Mouse (Mus musculus): ENCODE measurements around the gene Gm42742. TPM values are rescaled to one million over a fixed set of nuclear protein-coding genes. Genes with fewer than 3 reads are reported as not detected.

Gene Gm42742
- total and polyA plus RNA-seq, 3 experiments: 13.8 to 27.2 TPM; not detected in 1

DNA sequence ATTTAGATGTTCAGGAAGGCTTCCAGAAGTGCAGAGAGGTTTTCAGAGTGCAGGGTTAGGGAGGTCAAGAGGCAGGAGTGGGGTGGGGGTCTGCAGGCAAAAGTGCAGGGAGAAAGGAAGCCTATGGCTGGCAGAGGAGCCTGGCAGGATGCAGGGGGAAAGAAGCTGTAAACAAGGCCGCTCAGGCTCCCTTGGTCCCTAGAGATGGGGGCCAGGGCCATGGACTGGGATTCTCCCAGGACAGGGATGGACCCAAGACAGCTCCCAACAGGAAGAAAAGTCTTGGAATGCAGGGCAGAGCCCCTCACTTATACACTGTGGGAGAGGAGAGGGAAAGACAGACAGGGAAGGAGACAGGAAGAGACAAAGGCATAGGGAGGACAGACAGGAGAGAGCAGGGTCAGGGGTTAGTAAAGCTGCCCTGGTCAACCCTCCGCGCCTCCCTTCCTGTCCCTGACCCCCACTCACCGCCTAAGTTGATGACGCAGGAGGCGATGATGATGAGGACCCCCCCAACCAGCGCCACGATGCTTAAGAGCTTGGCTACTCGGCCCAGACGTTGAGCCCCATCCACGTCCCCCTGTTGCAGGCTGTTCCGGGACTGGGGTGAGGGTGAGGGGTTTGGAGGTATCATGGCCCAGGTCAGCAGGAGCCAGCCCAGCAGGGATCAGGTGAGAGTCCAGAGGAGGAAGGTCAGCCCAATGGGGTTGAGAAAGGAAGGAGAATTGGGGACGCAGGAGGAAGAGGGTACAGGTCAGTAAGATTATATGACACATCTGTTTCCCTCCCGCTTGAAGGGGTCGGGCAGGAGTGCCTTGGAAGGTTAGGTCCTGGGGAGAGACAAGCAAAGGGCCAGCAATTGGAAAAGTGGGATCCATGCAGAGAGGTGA is 2.2 kb downstream of the Gm42742 start:
- peaks cover 0 to 21% of the 10 kb centered on the region in 2 experiments; a peak in 3 of 4 replicates for H3K4me1 ChIP-seq (ENCODE audit: control insufficient read depth in 1 of 2, insufficient read depth in 2 of 2, low read length in 2 of 2)
- no peak overlapping the region for H3K27ac ChIP-seq (ENCODE audit: control insufficient read depth, low read depth, low read length)
- H3K27me3 ChIP-seq (ENCODE audit: control insufficient read depth in 1 of 2, insufficient read depth in 2 of 2, low read length in 2 of 2): no peaks in the 10 kb centered on the region
- H3K9ac ChIP-seq (ENCODE audit: control insufficient read depth, low read depth, low read length, poor library complexity, severe bottlenecking): no peak overlapping the region
- no peaks in the 10 kb centered on the region for H3K9me3 ChIP-seq (replicated peaks; ENCODE audit: insufficient read depth, low read length)
- no peak overlapping the region for H3K4me3 ChIP-seq (ENCODE audit: control insufficient read depth in 1 of 2, insufficient read depth in 1 of 2, low read depth in 2 of 2, low read length in 2 of 2)
- DNase-seq (ENCODE audit: low read depth, low spot score): no peak
- no peak for TF ChIP-seq E2F4 (IDR thresholded peaks at IDR 0.05; ENCODE audit: borderline replicate concordance, low read depth, low read length)
- TF ChIP-seq EP300 (IDR thresholded peaks at IDR 0.05; ENCODE audit: low read depth in 1 of 2, low read length in 2 of 2): no peak
- no peak for TF ChIP-seq CTCF (IDR thresholded peaks at IDR 0.05 in 2 of 3, conservative IDR thresholded peaks at IDR 0.05 in 1 of 3; ENCODE audit: control insufficient read depth in 1 of 3, insufficient read depth in 1 of 3, low read depth in 2 of 3, low read length in 3 of 3, poor library complexity in 1 of 3, severe bottlenecking in 1 of 3)
- TF ChIP-seq HCFC1 (IDR thresholded peaks at IDR 0.05; ENCODE audit: low read depth, low read length): no peak
- TF ChIP-seq RCOR1 (IDR thresholded peaks at IDR 0.05; ENCODE audit: low read depth, low read length): no peak
- no peak for TF ChIP-seq MXI1 (IDR thresholded peaks at IDR 0.05; ENCODE audit: low read depth, low read length)
- TF ChIP-seq BHLHE40 (IDR thresholded peaks at IDR 0.05; ENCODE audit: borderline replicate concordance, low read depth, low read length): no peak
- no peak for TF ChIP-seq NRF1 (IDR thresholded peaks at IDR 0.05; ENCODE audit: insufficient read depth, low read depth, low read length, poor library complexity, severe bottlenecking)
- no peak for TF ChIP-seq SIN3A (IDR thresholded peaks at IDR 0.05; ENCODE audit: low read length)
- TF ChIP-seq UBTF (IDR thresholded peaks at IDR 0.05; ENCODE audit: borderline replicate concordance, insufficient read depth, low read depth, low read length): no peak
- TF ChIP-seq KAT2A (conservative IDR thresholded peaks at IDR 0.05; ENCODE audit: low read depth, low read length): no peak
- no peak for TF ChIP-seq ZC3H11A (IDR thresholded peaks at IDR 0.05; ENCODE audit: low read depth, low read length)
- TF ChIP-seq TBP (IDR thresholded peaks at IDR 0.05; ENCODE audit: low read depth, low read length): no peak
- peaks cover 0 to 25% of the 10 kb centered on the region in 2 experiments; a peak in 3 of 4 replicates for H3K36me3 ChIP-seq (ENCODE audit: control insufficient read depth in 1 of 2, insufficient read depth in 2 of 2, low read length in 2 of 2)
- H3K79me2 ChIP-seq (ENCODE audit: control insufficient read depth, insufficient read depth, low read length, poor library complexity): peaks cover 39% of the 10 kb centered on the region

DNA sequence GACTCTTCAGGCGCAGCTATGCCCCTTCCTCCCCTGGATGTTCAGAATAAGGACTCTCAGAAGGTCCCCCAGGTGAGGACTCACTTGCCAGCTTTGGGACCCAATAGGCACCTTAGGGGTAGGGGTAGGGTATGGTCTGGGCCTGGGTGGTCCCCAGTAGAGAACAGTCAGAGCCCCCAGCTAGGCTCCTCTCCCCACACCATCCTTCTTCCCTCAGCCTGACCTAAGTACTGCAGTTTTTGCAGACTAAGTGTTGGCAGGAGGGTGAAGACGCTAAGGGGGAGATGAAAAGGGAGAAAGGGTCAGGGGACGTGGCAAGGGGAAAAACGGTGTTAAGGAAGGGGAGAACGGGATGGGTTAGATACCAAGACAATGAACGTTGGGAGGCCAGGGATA is 2.9 kb downstream of the Gm42742 start:
- Histone ChIP-seq H3K36me3 (ENCODE audit: control insufficient read depth in 1 of 2, insufficient read depth in 2 of 2, low read length in 2 of 2) (peaks cover 0 to 19% of the 10 kb centered on the region in 2 experiments; a peak in 3 of 4 replicates), H3K79me2 (ENCODE audit: control insufficient read depth, insufficient read depth, low read length, poor library complexity) (peaks cover 39% of the 10 kb centered on the region), H3K9me3 (replicated peaks; ENCODE audit: insufficient read depth, low read length) (no peaks in the 10 kb centered on the region), H3K9ac (ENCODE audit: control insufficient read depth, low read depth, low read length, poor library complexity, severe bottlenecking) (peak overlapping the region; percentile 55), H3K27ac (ENCODE audit: control insufficient read depth, low read depth, low read length) (peak overlapping the region; percentile 54), H3K4me3 (ENCODE audit: control insufficient read depth in 1 of 2, insufficient read depth in 1 of 2, low read depth in 2 of 2, low read length in 2 of 2) (no peak overlapping the region), H3K27me3 (ENCODE audit: control insufficient read depth in 1 of 2, insufficient read depth in 2 of 2, low read length in 2 of 2) (no peaks in the 10 kb centered on the region), H3K4me1 (ENCODE audit: control insufficient read depth in 1 of 2, insufficient read depth in 2 of 2, low read length in 2 of 2) (peaks cover 0 to 21% of the 10 kb centered on the region in 2 experiments; a peak in 3 of 4 replicates)
- 0 out of 4 replicates have a peak, but pooled peaks of 1 of the 2 experiments have one; percentile 20 for TF ChIP-seq POLR2A (IDR thresholded peaks at IDR 0.05; ENCODE audit: control insufficient read depth in 1 of 2, insufficient read depth in 1 of 2, low read depth in 1 of 2, low read length in 2 of 2, poor library complexity in 1 of 2)
- TF ChIP-seq NELFE (IDR thresholded peaks at IDR 0.05; ENCODE audit: low read depth, low read length): no peak
- no peak for DNase-seq (ENCODE audit: low read depth, low spot score)

All from MEL (cell line).